Comparison of ENCODE assay signal across 34 mouse cellular contexts in genomic region chr1:79848663-79849062, GRCm38 (mm10). TPM values are rescaled to one million over a fixed set of nuclear protein-coding genes. Genes with fewer than 3 reads are reported as not detected.
DNase-seq lines count a peak whose midpoint lies in the region; ATAC-seq and TF ChIP-seq lines count a peak whose summit lies in the region.
"Had no signal": no experiment of that assay in that cellular context is flagged by ENCODE, and none has a peak within 500 bp of the region (broad histone marks: within the 10 kb centered on the region; RNA-seq: fewer than 3 reads in every experiment).

No protein-coding gene starts in this region.

- H3K27me3 ChIP-seq in splenic B cell, adult 2 months (ENCODE audit: control insufficient read depth, insufficient read depth, low read length, poor library complexity, severe bottlenecking), result no peaks in the 10 kb centered on the region
- H3K27me3 ChIP-seq: embryonic facial prominence, embryonic 13.5 days; heart, embryonic 13.5 days; hindbrain, embryonic 15.5 days; kidney, embryonic 15.5 days; limb, embryonic 15.5 days; stomach, embryonic 15.5 days had no signal

- intact Hi-C loops in gastrocnemius, adult 2 months (cut with DNase I), result loop anchor here (2.0 kb wide), 1 partner anchor 24 kb away; no protein-coding TSS in a partner anchor
- intact Hi-C loops in gastrocnemius, postnatal 36 days (cut with DNase I), result no loop called here

- peak overlapping the region; percentile 94 for H3K27ac ChIP-seq in gastrocnemius, adult 2 months
- H3K27ac ChIP-seq: embryonic facial prominence, embryonic 13.5 days; forebrain, embryonic 10.5 days; heart, adult 2 months; heart, embryonic 13.5 days; hindbrain, embryonic 10.5 days; hindbrain, embryonic 15.5 days; kidney, embryonic 15.5 days; layer of hippocampus, adult 2 months; limb, embryonic 10.5 days; limb, embryonic 15.5 days; midbrain, embryonic 10.5 days; stomach, embryonic 15.5 days had no signal

- peak; percentile 90 for ATAC-seq in megakaryocyte, adult 5-6 weeks (ENCODE audit: poor library complexity, severe bottlenecking)
- ATAC-seq: forebrain, postnatal 0 days; inflammation-experienced regulatory T-cells, adult 6 months; lung, postnatal 0 days had no signal

- no peaks in the 10 kb centered on the region for H3K36me3 ChIP-seq in splenic B cell, adult 2 months (ENCODE audit: control insufficient read depth, insufficient read depth, low read length, poor library complexity, severe bottlenecking)
- H3K36me3 ChIP-seq: forebrain, embryonic 10.5 days; kidney, embryonic 15.5 days; limb, embryonic 15.5 days; midbrain, embryonic 10.5 days; stomach, embryonic 15.5 days had no signal

- H3K4me3 ChIP-seq in gastrocnemius, adult 2 months, result no peak overlapping the region
- H3K4me3 ChIP-seq: embryonic facial prominence, embryonic 13.5 days; forebrain, embryonic 10.5 days; heart, adult 2 months; heart, embryonic 13.5 days; hindbrain, embryonic 10.5 days; hindbrain, embryonic 15.5 days; kidney, embryonic 15.5 days; layer of hippocampus, adult 2 months; limb, embryonic 10.5 days; limb, embryonic 15.5 days; midbrain, embryonic 10.5 days; stomach, embryonic 15.5 days had no signal

- no peak for DNase-seq in gastrocnemius, adult 2 months
- no peak for DNase-seq in gastrocnemius, postnatal 36 days
- peak; percentile 28 to 36 for DNase-seq in spleen, postnatal 36 days (ENCODE audit: low spot score in 2 of 2)
- DNase-seq in spleen, postnatal 10 days (ENCODE audit: low spot score in 2 of 2), result no peak
- DNase-seq in splenic B cell, adult 2 months (ENCODE audit: low read depth, low spot score), result peak; percentile 67
- no peak for DNase-seq in ovary, postnatal 36 days (ENCODE audit: low spot score)
- DNase-seq in thymus, adult 18-20 months, result no peak
- DNase-seq: adrenal gland, postnatal 14 days; cerebellum, adult 11-12 months; cerebellum, adult 9-11 months; forebrain, postnatal 0 days; gastrocnemius, postnatal 14 days; heart, adult 2 months; heart, postnatal 10 days; kidney, adult 11 months; kidney, postnatal 25 days; lung, postnatal 4 days; right cerebral cortex, adult 18-20 months; right cerebral cortex, postnatal 4 days; thymus, postnatal 14 days had no signal

- TF ChIP-seq CTCF in gastrocnemius, adult 2 months (IDR thresholded peaks at IDR 0.05), result no peak

RNA-seq across cellular contexts. Expression of gene Serpine2, which starts 12.3 kb away (rescaled TPM):
- 100 to 1,000 TPM in 1 of 2 experiments, 10 to 100 TPM in 1; 72.3 to 125 TPM for total RNA-seq in gastrocnemius, adult 2 months (2021)
- total RNA-seq in gastrocnemius, postnatal 36 days (2021), result 10 to 100 TPM; 72.4 to 78.0 TPM
- total RNA-seq in megakaryocyte, adult 5-6 weeks (2015), result 3.3 and 8.2 TPM in 2 replicates
- 3.1 and 6.4 TPM in 2 replicates for total RNA-seq in megakaryocyte, adult 5-6 weeks (2017)

Comparison
In these comparisons a context has a peak if more than half of its experiments do, and no peak if none do; other contexts are left out.
1. DNase-seq: peak in spleen, postnatal 36 days (2 of 2) and splenic B cell, adult 2 months (single experiment); none in gastrocnemius, adult 2 months (single experiment), gastrocnemius, postnatal 36 days (0 of 2), spleen, postnatal 10 days (0 of 2), ovary, postnatal 36 days (single experiment) and thymus, adult 18-20 months (0 of 2).
2. RNA of gene Serpine2, which starts 12.3 kb away (total RNA-seq): 72.3 to 125 TPM in gastrocnemius, adult 2 months and 72.4 to 78.0 TPM in gastrocnemius, postnatal 36 days; 3.1 to 8.2 TPM in megakaryocyte, adult 5-6 weeks; every median in the first group is over 4 times any median in the second.